Mouse (Mus musculus) adrenal gland (tissue): ENCODE measurements around the gene Capn15.

Source experiments
- intact Hi-C: fragments of 180-260 bp; cut with DNase I; formaldehyde crosslinking; loops from one replicate; pipeline ENCODE4 v1.15.1; 2025

Capn15 gene

GRCm38 (mm10) chr17:25922120-25922519 is 63.5 kb downstream of the Capn15 start:
- intact Hi-C loops = no loop called here

- intact Hi-C loops = no loop called here
These were observed 65.6 kb downstream of the Capn15 start for GRCm38 (mm10) chr17:25919786-25920642.

GRCm38 (mm10) chr17:25919144-25919785 is 66.3 kb downstream of the Capn15 start, which contains the start of gene Rab40c:
Gene Rab40c (minus strand): TSS chr17:25919727.
- intact Hi-C loops = no loop called here

- intact Hi-C loops = no loop called here
These were observed 67.4 kb downstream of the Capn15 start for GRCm38 (mm10) chr17:25918037-25918750.

GRCm38 (mm10) chr17:25916931-25917647 is 68.5 kb downstream of the Capn15 start:
- intact Hi-C loops = no loop called here

GRCm38 (mm10) chr17:25914295-25914694 is 71.3 kb downstream of the Capn15 start:
- intact Hi-C loops = no loop called here

GRCm38 (mm10) chr17:25913877-25914275 is 71.7 kb downstream of the Capn15 start:
- intact Hi-C loops = no loop called here

- intact Hi-C loops = no loop called here
These were observed 72.3 kb downstream of the Capn15 start for GRCm38 (mm10) chr17:25913186-25913876.

GRCm38 (mm10) chr17:25911816-25912215 is 73.8 kb downstream of the Capn15 start:
- intact Hi-C loops = no loop called here
